Mouse (Mus musculus): ENCODE measurements around the gene A030005L19Rik. TPM values are rescaled to one million over a fixed set of nuclear protein-coding genes. Genes with fewer than 3 reads are reported as not detected.
"Not testable (repeated sequence)": the region's sequence is repeated elsewhere in the genome, so short reads cannot be mapped to it uniquely, and the experiment has no call there.

A030005L19Rik gene
- polyA plus RNA-seq, 1 experiment from 2014 or later: 0.16 TPM

DNA sequence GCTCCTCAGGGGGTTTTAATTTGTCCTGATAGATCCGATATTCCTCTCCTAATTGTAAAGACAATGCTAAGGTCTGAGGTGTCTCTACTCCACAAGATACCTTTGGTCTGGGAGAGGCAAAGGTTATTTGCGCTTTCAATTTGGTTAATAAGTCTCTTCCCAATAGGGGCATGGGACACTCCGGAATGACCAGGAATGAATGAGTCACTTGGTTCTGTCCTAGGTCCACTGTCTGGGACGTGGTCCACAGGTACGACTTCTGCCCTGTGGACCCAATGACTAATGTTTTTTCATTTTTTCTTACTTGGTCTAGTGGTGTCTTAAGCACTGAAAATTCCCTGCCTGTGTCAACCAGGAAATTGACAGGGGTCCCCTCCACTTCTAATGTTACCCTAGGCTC lies 25.5 kb downstream of the A030005L19Rik start:
- Histone ChIP-seq H3K27me3 (no peaks in the 10 kb centered on the region), H3K27ac (no peak overlapping the region), H3K9me3 (replicated peaks) (0 out of 2 replicates have a peak, but pooled peaks cover 10% of the 10 kb centered on the region), H3K9ac (no peak overlapping the region), H3K36me3 (no peaks in the 10 kb centered on the region), H3K4me3 (replicated peaks) (no peak overlapping the region), H3K4me2 (no peak overlapping the region), H3K4me1 (replicated peaks) (no peaks in the 10 kb centered on the region)
- no peak for DNase-seq
- ATAC-seq (ENCODE audit: low read depth): no peak
- 78% methylated on average over 5 of the region's 5 CpGs for WGBS (ENCODE audit: insufficient replicate concordance)

DNA sequence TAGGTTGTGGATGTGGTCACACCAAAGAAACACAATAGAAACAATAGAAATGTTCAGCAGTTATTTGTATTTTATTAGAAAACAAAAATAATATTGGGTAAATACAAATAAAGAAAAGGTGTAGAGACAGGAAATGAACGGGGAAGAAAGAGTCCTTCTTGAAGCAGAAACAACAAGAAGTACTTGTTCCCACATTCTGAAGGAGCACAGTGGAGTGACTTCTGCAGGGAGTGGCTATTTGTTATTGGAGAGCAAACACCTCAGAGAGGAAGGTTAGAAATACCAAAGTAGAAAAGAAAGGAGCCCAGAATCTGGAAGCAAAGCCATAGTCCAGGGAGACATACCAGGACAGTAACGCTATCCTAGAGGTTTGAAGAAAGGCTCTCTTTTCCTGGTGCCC lies 29.4 kb downstream of the A030005L19Rik start:
- H3K4me3 ChIP-seq (replicated peaks); H3K27ac ChIP-seq; H3K9me3 ChIP-seq (replicated peaks); H3K4me2 ChIP-seq; H3K36me3 ChIP-seq; H3K9ac ChIP-seq; ATAC-seq (ENCODE audit: low read depth); H3K4me1 ChIP-seq (replicated peaks); DNase-seq; H3K27me3 ChIP-seq: not testable (repeated sequence)
- WGBS (ENCODE audit: insufficient replicate concordance): 78% methylated on average over 2 of the region's 2 CpGs

DNA sequence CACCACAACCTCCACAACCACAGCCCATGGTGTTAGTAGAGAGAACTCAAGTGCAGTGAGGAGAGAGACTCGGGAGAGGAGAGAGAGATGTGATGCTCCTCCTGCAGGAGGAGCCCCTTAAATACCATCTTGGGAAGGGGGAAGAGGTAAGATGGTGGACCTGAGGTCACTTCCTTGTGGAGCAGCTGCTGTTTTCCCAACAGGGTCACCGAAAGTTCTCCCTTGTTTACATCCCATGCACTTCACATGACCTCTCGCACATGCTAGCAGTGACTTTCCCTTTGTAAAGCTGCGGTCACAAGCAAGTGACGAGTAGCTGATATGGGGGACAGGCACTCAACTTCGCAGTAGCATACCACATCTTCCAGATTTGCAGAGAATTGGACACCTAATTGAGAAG lies 30.2 kb downstream of the A030005L19Rik start, which contains the start of gene A030003K21Rik:
A030003K21Rik (minus strand) TSS at position 94 of the 400 bp plus-strand sequence.
- H3K9ac ChIP-seq; H3K4me2 ChIP-seq; DNase-seq; ATAC-seq (ENCODE audit: low read depth); H3K4me3 ChIP-seq (replicated peaks); H3K36me3 ChIP-seq; H3K27ac ChIP-seq; H3K27me3 ChIP-seq; H3K4me1 ChIP-seq (replicated peaks); H3K9me3 ChIP-seq (replicated peaks): not testable (repeated sequence)
- no CpG with 5 or more reads among the region's 6 CpGs for WGBS (ENCODE audit: insufficient replicate concordance)

GRCm38 (mm10) chr1:82946029-82946428 lies 32.9 kb downstream of the A030005L19Rik start:
- H3K4me3 ChIP-seq (replicated peaks); DNase-seq: not testable (repeated sequence)

GRCm38 (mm10) chr1:82948601-82949000 lies 35.5 kb downstream of the A030005L19Rik start:
- no peaks in the 10 kb centered on the region for H3K27me3 ChIP-seq
- H3K27ac ChIP-seq: no peak overlapping the region
- H3K4me1 ChIP-seq (replicated peaks): no peaks in the 10 kb centered on the region
- no peaks in the 10 kb centered on the region for H3K9me3 ChIP-seq (replicated peaks)
- no peak for DNase-seq
- no peak overlapping the region for H3K9ac ChIP-seq
- 74% methylated on average over 2 of the region's 2 CpGs for WGBS (ENCODE audit: insufficient replicate concordance)
- ATAC-seq (ENCODE audit: low read depth): no peak
- no peak overlapping the region for H3K4me2 ChIP-seq
- no peaks in the 10 kb centered on the region for H3K36me3 ChIP-seq
- no peak overlapping the region for H3K4me3 ChIP-seq (replicated peaks)

More at GRCm38 (mm10) chr1:82946029-82946428, 32.9 kb downstream of the A030005L19Rik start:
- not testable (repeated sequence) for H3K36me3 ChIP-seq; H3K9ac ChIP-seq; H3K27ac ChIP-seq; H3K4me1 ChIP-seq (replicated peaks); H3K4me2 ChIP-seq; H3K27me3 ChIP-seq; H3K9me3 ChIP-seq (replicated peaks); ATAC-seq (ENCODE audit: low read depth)
- 85% methylated on average over 2 of the region's 2 CpGs for WGBS (ENCODE audit: insufficient replicate concordance)

DNA sequence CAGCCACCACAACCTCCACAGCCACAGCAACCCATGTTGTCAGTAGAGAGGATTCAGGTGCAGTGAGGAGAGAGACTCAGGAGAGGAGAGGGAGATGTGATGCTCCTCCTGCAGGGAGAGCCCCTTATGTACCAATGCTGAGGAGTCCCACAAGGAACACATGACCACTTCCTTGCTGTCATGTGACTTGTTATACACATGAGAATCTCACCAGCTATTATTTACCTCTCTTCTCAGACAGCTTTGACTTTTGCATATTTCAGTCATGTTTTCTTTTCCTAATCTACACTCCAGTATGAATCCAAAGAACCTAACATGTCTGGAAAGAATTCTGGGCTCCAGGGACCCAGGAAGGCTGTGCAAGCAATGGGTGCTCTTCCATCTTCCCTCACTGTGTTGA lies 42.8 kb downstream of the A030005L19Rik start, which contains the start of gene Gm7544:
Gm7544 (minus strand) TSS at position 101 of the 400 bp plus-strand sequence.
- H3K27ac ChIP-seq; H3K9me3 ChIP-seq (replicated peaks); H3K9ac ChIP-seq; DNase-seq; ATAC-seq (ENCODE audit: low read depth); H3K4me3 ChIP-seq (replicated peaks); H3K36me3 ChIP-seq; H3K4me1 ChIP-seq (replicated peaks); H3K4me2 ChIP-seq; H3K27me3 ChIP-seq: not testable (repeated sequence)

- Histone ChIP-seq H3K27me3 (no peaks in the 10 kb centered on the region), H3K36me3 (no peaks in the 10 kb centered on the region), H3K9me3 (replicated peaks) (no peaks in the 10 kb centered on the region), H3K4me3 (replicated peaks) (no peak within 1 kb of the TSS), H3K9ac (no peak within 1 kb of the TSS), H3K27ac (no peak within 1 kb of the TSS), H3K4me2 (no peak within 1 kb of the TSS), H3K4me1 (replicated peaks) (no peaks in the 10 kb centered on the region)
- DNase-seq (no peak), ATAC-seq (ENCODE audit: low read depth) (no peak)
- WGBS (ENCODE audit: insufficient replicate concordance): 68% methylated on average over 11 of the region's 11 CpGs
Observed at GRCm38 (mm10) chr1:82959870-82960385, 46.8 kb downstream of the A030005L19Rik start, which contains the start of gene Gm47955. Gm47955 (plus strand) TSS chr1:82960286.

Other genes with a start within 250 kb of the A030005L19Rik start
- gene Mff, start 188.4 kb upstream of the A030005L19Rik start, polyA plus RNA-seq (2015; fragmentation: Nextera tagmentation; extraction: Ambion mirVana): 198 and 211 TPM in 2 replicates
- gene Tm4sf20, start 144.9 kb upstream of the A030005L19Rik start, polyA plus RNA-seq (2015; fragmentation: Nextera tagmentation; extraction: Ambion mirVana): 0.25 TPM in 1 of 2 replicates, not detected in the other
- not detected in 2 replicates for gene Gm47791, start 142.1 kb upstream of the A030005L19Rik start, polyA plus RNA-seq (2015; fragmentation: Nextera tagmentation; extraction: Ambion mirVana)
- 47.2 and 53.9 TPM in 2 replicates for gene Agfg1, start 73.8 kb upstream of the A030005L19Rik start, polyA plus RNA-seq (2015; fragmentation: Nextera tagmentation; extraction: Ambion mirVana)
- gene A030014E15Rik, start 11.6 kb downstream of the A030005L19Rik start, polyA plus RNA-seq (2015; fragmentation: Nextera tagmentation; extraction: Ambion mirVana): not detected in 2 replicates
- not detected in 2 replicates for gene Gm6217, start 18.1 kb downstream of the A030005L19Rik start, polyA plus RNA-seq (2015; fragmentation: Nextera tagmentation; extraction: Ambion mirVana)
- not detected in 2 replicates for gene A030003K21Rik, start 30.1 kb downstream of the A030005L19Rik start, polyA plus RNA-seq (2015; fragmentation: Nextera tagmentation; extraction: Ambion mirVana)
- not detected in 2 replicates for gene Gm7544, start 42.7 kb downstream of the A030005L19Rik start, polyA plus RNA-seq (2015; fragmentation: Nextera tagmentation; extraction: Ambion mirVana)
- not detected in 2 replicates for gene Gm47955, start 47.0 kb downstream of the A030005L19Rik start, polyA plus RNA-seq (2015; fragmentation: Nextera tagmentation; extraction: Ambion mirVana)
- not detected in 2 replicates for gene Gm47959, start 87.2 kb downstream of the A030005L19Rik start, polyA plus RNA-seq (2015; fragmentation: Nextera tagmentation; extraction: Ambion mirVana)
- 0.06 TPM in 1 of 2 replicates, not detected in the other for gene Slc19a3, start 125.1 kb downstream of the A030005L19Rik start, polyA plus RNA-seq (2015; fragmentation: Nextera tagmentation; extraction: Ambion mirVana)
- not detected in 2 replicates for gene Krtap28-10, start 129.2 kb downstream of the A030005L19Rik start, polyA plus RNA-seq (2015; fragmentation: Nextera tagmentation; extraction: Ambion mirVana)
- not detected in 2 replicates for gene Gm47969, start 131.6 kb downstream of the A030005L19Rik start, polyA plus RNA-seq (2015; fragmentation: Nextera tagmentation; extraction: Ambion mirVana)
- gene A030005K14Rik, start 146.1 kb downstream of the A030005L19Rik start, polyA plus RNA-seq (2015; fragmentation: Nextera tagmentation; extraction: Ambion mirVana): not detected in 2 replicates
- gene Krtap28-13, start 147.6 kb downstream of the A030005L19Rik start, polyA plus RNA-seq (2015; fragmentation: Nextera tagmentation; extraction: Ambion mirVana): not detected in 2 replicates
- gene Ccl20, start 203.4 kb downstream of the A030005L19Rik start, polyA plus RNA-seq (2015; fragmentation: Nextera tagmentation; extraction: Ambion mirVana): 0.23 TPM in 1 of 2 replicates, not detected in the other
- gene Daw1, start 246.4 kb downstream of the A030005L19Rik start, polyA plus RNA-seq (2015; fragmentation: Nextera tagmentation; extraction: Ambion mirVana): not detected in 2 replicates